Mouse (Mus musculus) adrenal gland, postnatal 0 days (tissue): ENCODE data around the gene Serf2. TPM values are rescaled to one million over a fixed set of nuclear protein-coding genes. Genes with fewer than 3 reads are reported as not detected.

Experiments used
- microRNA-seq: library from miRNA; unstranded; fragments of <30 nt; microRNA quantifications from one replicate; pipeline ENCODE4, GENCODE M21; 2016; ENCODE audit warnings: borderline replicate concordance; ENCODE audit not compliant: insufficient number of aligned reads
- polyA plus RNA-seq: library from polyadenylated mRNA; unstranded; fragments of >200 nt; fragmentation: Nextera tagmentation; extraction: Ambion mirVana; gene quantifications from 2 replicates; pipeline ENCODE4 v1.2.1, GENCODE M21; 2015

Serf2 gene
- polyA plus RNA-seq = 441 and 474 TPM in 2 replicates

DNA sequence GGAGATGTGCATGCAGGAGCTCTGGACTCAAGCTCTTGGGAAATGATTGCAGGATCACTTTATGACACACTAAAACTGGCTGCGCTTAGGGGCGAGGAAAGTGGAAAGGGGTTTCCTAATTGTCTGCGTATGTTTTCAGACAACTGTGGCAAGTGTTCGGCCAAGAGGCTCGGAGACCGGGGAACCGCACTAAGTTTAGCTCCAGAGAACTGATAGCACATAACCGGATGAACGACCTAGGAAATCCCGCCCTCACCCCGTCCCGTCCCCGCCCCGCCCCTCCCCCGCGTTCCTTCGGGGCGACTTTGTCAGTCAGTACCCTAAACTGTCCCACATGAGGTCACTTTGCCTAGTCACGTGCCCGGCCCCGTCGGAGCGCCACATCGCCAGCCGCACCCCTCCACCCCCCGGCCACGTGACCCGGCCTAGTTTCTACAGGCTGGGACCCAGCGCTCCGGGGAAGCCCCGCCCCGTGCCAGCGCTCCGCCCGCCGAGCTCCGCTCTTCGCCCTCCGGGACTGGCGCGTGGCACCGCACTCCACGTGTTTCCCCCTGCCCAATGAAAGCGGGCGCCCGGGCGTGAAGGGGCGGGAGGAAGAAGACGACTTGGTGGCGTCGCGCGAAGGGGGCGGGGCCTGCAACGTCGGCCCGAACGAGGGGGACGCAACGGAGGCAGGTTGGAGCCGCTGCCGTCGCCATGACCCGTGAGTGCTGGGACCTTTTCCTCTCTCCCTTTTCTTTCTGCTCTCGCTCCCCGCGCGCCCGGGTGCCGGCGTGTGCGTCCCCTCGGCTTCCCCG lies at the start of gene Serf2:
Gene Serf2, plus strand, starts transcription at position 457 of the 797 bp plus-strand sequence.

GRCm38 (mm10) chr2:121413387-121414042 lies 35.5 kb upstream of the Serf2 start, which contains the start of the genes Pdia3 and Catsper2:
TSS of gene Pdia3 (plus strand) at chr2:121413775.
TSS of gene Catsper2 (minus strand) at chr2:121413792.

DNA sequence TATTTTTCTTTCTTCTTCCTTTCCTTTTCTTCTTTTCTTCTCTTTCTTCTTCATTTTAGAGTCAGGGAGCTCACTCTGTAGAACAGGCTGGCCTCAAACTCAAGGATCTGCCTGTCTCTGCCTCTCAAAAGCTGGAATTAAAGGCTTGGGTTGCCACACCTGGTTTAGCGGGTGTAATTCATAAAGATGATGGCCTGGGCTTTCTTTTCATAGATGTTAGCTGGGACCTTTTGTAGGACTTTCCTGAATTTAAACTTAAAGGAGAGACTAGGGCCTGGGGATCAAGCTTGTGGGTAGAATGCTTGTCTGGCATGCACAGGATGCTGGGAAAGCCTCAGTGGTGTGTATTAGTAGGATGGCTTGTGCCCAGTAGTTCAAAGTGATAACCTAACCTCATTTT lies 4.8 kb upstream of the Serf2 start, which contains the start of gene Ell3:
Gene Ell3, minus strand, starts transcription at position 101 of the 400 bp plus-strand sequence.

DNA sequence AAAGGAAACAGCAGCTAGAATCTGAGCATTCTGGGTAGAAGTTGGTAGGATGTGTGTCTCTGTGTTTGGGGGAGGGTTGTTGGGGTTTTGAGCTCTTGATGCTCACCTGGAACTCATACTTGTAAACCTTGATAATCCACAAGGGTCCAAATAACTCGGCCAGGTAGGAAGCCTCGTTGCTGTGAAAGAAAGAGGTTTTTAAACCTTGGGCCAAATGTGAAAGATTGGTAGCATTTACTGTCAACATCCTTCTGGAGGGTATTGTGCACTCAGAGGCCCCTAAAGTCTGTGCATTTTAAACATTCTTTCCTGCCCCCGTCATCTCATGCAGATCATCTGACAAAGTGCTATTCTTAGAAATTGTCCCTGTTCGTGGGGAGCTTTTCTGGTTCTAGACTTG lies 4.0 kb downstream of the Serf2 start, which contains the start of gene Hypk:
Gene Hypk, plus strand, starts transcription at position 301 of the 400 bp plus-strand sequence.

DNA sequence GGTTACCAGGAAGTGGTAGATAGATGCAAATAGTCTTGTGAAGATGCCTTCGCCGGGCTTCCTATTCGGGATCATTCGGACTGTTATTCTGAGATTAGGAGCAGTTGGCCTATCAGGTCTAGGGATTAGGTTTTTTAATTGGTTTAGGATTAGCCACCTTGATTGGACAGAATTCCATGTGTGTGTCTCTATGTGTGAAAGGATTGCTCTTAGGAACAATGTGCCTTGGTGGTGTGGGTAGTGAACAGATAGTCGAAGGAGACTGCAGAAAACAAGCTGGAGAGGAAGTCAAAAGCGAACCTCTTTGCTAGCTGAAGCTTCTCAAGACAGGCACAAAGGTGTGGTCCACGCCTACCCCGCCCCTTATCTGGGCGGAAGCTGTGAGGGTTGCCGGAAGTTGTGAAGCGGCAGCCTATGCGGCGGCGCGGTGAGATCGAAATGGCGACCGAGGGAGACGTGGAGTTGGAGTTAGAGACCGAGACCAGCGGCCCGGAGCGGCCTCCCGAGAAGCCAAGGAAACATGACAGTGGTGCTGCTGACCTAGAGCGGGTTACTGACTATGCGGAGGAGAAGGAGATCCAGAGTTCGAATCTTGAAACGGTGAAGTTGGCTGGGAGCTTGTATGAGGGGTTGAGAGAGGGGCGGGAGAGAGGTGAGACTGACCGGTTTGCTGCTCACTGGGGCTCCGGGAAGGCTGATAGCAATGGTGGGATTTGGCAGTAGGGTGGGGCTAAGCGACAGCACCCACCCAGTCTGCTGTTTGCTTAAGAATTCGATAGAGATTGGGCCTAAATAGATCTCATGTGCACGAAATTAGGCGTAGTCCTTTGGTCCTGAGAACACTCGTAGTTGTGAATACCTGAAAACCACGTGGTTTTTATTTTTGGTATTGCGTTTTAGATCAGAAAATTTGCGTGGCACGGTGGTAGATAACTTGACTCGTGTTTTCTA lies 8.0 kb downstream of the Serf2 start, which contains the start of gene Serinc4:
Gene Serinc4, minus strand, starts transcription at position 90 of the 951 bp plus-strand sequence.

GRCm38 (mm10) chr2:121473301-121474179 lies 24.5 kb downstream of the Serf2 start, which contains the start of gene Mfap1b:
TSS of gene Mfap1b (minus strand) at chr2:121474067.

DNA sequence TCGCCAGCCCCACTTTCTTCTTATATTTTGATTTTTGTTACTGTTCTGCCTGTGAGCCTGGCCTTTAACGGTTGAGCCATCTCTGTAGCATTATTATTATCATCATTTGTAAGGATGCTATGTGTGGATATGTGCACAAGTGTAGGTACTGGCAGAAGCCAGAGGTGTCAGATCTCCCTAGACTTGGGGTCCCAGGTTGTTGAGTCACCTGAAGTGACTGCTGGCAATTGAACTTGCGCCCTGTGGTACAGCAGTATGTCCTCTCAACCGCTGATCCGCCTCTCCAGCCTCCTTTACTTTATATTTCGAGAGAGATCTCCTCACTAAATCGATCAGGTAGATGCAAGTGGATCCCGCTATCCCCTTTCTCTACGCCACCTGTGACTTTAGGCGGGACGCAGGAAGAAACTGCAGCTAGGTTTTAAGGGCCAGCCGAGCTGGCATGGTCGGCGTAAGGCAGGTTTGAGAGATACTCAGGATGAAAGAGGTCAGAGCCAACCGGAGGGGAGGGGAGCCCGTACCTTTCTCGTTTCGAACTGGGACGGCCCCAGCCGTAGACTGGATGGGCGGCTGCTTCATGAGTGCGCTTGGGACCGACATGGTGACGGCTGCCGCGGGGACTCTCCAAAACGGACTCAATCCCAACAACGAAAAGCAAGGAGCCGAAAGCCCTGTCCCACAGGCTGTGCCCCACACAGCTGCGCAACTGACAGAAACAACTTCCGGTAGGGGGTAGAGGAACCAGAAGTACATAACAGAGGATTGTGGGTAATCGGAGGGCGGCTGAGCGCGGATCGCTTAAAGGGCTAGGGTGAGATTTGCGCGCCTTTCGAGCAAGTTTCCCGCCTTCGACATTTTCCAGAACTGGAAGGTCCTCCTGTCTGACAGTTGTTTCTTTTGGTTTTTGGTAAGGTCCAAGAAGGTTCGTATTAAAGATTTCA lies 57.2 kb downstream of the Serf2 start, which contains the start of the genes Mfap1a and Wdr76:
Gene Mfap1a, minus strand, starts transcription at position 724 of the 941 bp plus-strand sequence.
Gene Wdr76, plus strand, starts transcription at position 782 of the 941 bp plus-strand sequence.

Small RNA genes lying within 50 kb of the gene (microRNA-seq; reads per million reads assigned to microRNA genes)
- gene Gm22953 = not detected

Other genes starting within 250 kb of the Serf2 start
- 20.4 and 25.4 TPM in 2 replicates for gene Trp53bp1, start 177.8 kb upstream of the Serf2 start, polyA plus RNA-seq
- gene Map1a, start 159.6 kb upstream of the Serf2 start, polyA plus RNA-seq = 2.8 and 6.2 TPM in 2 replicates
- 9.3 and 11.4 TPM in 2 replicates for gene Ppip5k1, start 93.8 kb upstream of the Serf2 start, polyA plus RNA-seq
- 6.4 and 19.6 TPM in 2 replicates for gene Ckmt1, start 91.5 kb upstream of the Serf2 start, polyA plus RNA-seq
- gene Strc, start 62.0 kb upstream of the Serf2 start, polyA plus RNA-seq = not detected in 2 replicates
- 392 and 541 TPM in 2 replicates for gene Pdia3, start 35.4 kb upstream of the Serf2 start, polyA plus RNA-seq
- 1.6 and 3.3 TPM in 2 replicates for gene Catsper2, start 35.4 kb upstream of the Serf2 start, polyA plus RNA-seq
- gene Ell3, start 4.9 kb upstream of the Serf2 start, polyA plus RNA-seq = 0.43 and 1.2 TPM in 2 replicates
- gene Hypk, start 4.1 kb downstream of the Serf2 start, polyA plus RNA-seq = 102 and 125 TPM in 2 replicates
- gene Serinc4, start 7.6 kb downstream of the Serf2 start, polyA plus RNA-seq = 0.17 and 0.38 TPM in 2 replicates
- gene Mfap1b, start 24.9 kb downstream of the Serf2 start, polyA plus RNA-seq = 45.3 and 47.8 TPM in 2 replicates
- gene Mfap1a, start 57.5 kb downstream of the Serf2 start, polyA plus RNA-seq = 13.8 and 16.9 TPM in 2 replicates
- gene Wdr76, start 57.5 kb downstream of the Serf2 start, polyA plus RNA-seq = 2.9 and 5.0 TPM in 2 replicates